Mouse (Mus musculus) monocyte, adult 2 months (primary cell): ENCODE measurements around the gene Minos1.

ENCODE experiments used
- DNase-seq, 2 experiments: peaks; one replicate each; pipeline ENCODE4 v3.0.0; 2022; ENCODE audit warnings: low spot score in 2 of 2, low read depth in 1 of 2

Gene Minos1

GRCm38 (mm10) chr4:139130701-139131549 is at the start of gene Minos1:
TSS of gene Minos1 (minus strand) at chr4:139131113.
- peak; percentile 91 to 94 for DNase-seq

- no peak for DNase-seq
These were observed 49.1 kb upstream of the Minos1 start for GRCm38 (mm10) chr4:139179731-139180625.

GRCm38 (mm10) chr4:139179218-139179617 is 48.3 kb upstream of the Minos1 start:
- DNase-seq: no peak

GRCm38 (mm10) chr4:139178377-139178776 is 47.5 kb upstream of the Minos1 start:
- no peak for DNase-seq

- DNase-seq: no peak
These were observed 47.0 kb upstream of the Minos1 start for GRCm38 (mm10) chr4:139177921-139178320.

GRCm38 (mm10) chr4:139176023-139176422 is 45.1 kb upstream of the Minos1 start:
- no peak for DNase-seq

- DNase-seq: no peak
These were observed 44.4 kb upstream of the Minos1 start for GRCm38 (mm10) chr4:139175061-139175971.

- no peak for DNase-seq
These were observed 38.9 kb upstream of the Minos1 start for GRCm38 (mm10) chr4:139169748-139170279.

- peak; percentile 81 to 88 for DNase-seq
These were observed 38.3 kb upstream of the Minos1 start for GRCm38 (mm10) chr4:139168985-139169747.

- DNase-seq: no peak
These were observed 36.2 kb upstream of the Minos1 start for GRCm38 (mm10) chr4:139167107-139167506.

- DNase-seq: peak; percentile 51 to 57
These were observed 35.3 kb upstream of the Minos1 start for GRCm38 (mm10) chr4:139166244-139166643.

GRCm38 (mm10) chr4:139165259-139165658 is 34.3 kb upstream of the Minos1 start:
- DNase-seq: no peak

GRCm38 (mm10) chr4:139164082-139164481 is 33.2 kb upstream of the Minos1 start:
- DNase-seq: no peak

GRCm38 (mm10) chr4:139161076-139161475 is 30.2 kb upstream of the Minos1 start:
- DNase-seq: no peak

- no peak for DNase-seq
These were observed 27.4 kb upstream of the Minos1 start for GRCm38 (mm10) chr4:139158350-139158749.

GRCm38 (mm10) chr4:139156538-139156937 is 25.6 kb upstream of the Minos1 start:
- no peak for DNase-seq

- DNase-seq: no peak
These were observed 23.8 kb upstream of the Minos1 start for GRCm38 (mm10) chr4:139154576-139155307.

GRCm38 (mm10) chr4:139151370-139151769 is 20.5 kb upstream of the Minos1 start:
- DNase-seq: no peak

GRCm38 (mm10) chr4:139146760-139147159 is 15.8 kb upstream of the Minos1 start:
- DNase-seq: no peak
